Mouse (Mus musculus): ENCODE results near the gene Actg1.

GRCm38 (mm10) chr11:120355277-120356039 is 7.1 kb upstream of the Actg1 start:
- no peak for TF ChIP-seq USF1 (IDR thresholded peaks at IDR 0.05; ENCODE audit: low read depth)
- no peak for TF ChIP-seq MYOD1 (IDR thresholded peaks at IDR 0.05; ENCODE audit: control insufficient read depth, insufficient read length, low read depth)
- TF ChIP-seq CTCF (IDR thresholded peaks at IDR 0.05; ENCODE audit: control insufficient read depth, insufficient read depth, insufficient read length), result no peak
- TF ChIP-seq MAX (IDR thresholded peaks at IDR 0.05), result no peak
- TF ChIP-seq FOSL1 (IDR thresholded peaks at IDR 0.05; ENCODE audit: insufficient read depth, low read length, poor library complexity, severe bottlenecking), result no peak
- TF ChIP-seq MYOG (IDR thresholded peaks at IDR 0.05; ENCODE audit: control insufficient read depth, extremely low read depth, insufficient read length), result no peak
